Mouse (Mus musculus): ENCODE results near the gene 1700019A02Rik.

- TF ChIP-seq CTCF (IDR thresholded peaks at IDR 0.05; ENCODE audit: extremely low read depth, insufficient read length, insufficient replicate concordance, low read depth, low read length) (no peak), POLR2A (IDR thresholded peaks at IDR 0.05; ENCODE audit: low read depth, low read length) (no peak)
Measured at GRCm38 (mm10) chr1:53191234-53191633, 3.8 kb upstream of the 1700019A02Rik start.
